Mouse (Mus musculus): ENCODE data around the gene Ccl3. TPM values are rescaled to one million over a fixed set of nuclear protein-coding genes. Genes with fewer than 3 reads are reported as not detected.

Ccl3 gene
- 0.51 and 0.93 TPM in 2 replicates for polyA plus RNA-seq (2016; fragmentation: Nextera tagmentation; extraction: Ambion mirVana)

GRCm38 (mm10) chr11:83649305-83649841 is at the start of gene Ccl3:
Ccl3 (minus strand) TSS chr11:83649355.
- no peaks in the 10 kb centered on the region for H3K4me1 ChIP-seq
- no peak within 1 kb of the TSS for H3K4me2 ChIP-seq (replicated peaks)
- no peak within 1 kb of the TSS for H3K27ac ChIP-seq
- H3K9ac ChIP-seq: no peak within 1 kb of the TSS
- 80% methylated on average over 8 of the region's 8 CpGs for WGBS
- no peak for ATAC-seq (ENCODE audit: insufficient number of reproducible peaks, insufficient read depth, low FRiP score, low TSS enrichment)
- no peaks in the 10 kb centered on the region for H3K36me3 ChIP-seq
- H3K4me3 ChIP-seq: no peak within 1 kb of the TSS
- no peaks in the 10 kb centered on the region for H3K27me3 ChIP-seq
- no peaks in the 10 kb centered on the region for H3K9me3 ChIP-seq

DNA sequence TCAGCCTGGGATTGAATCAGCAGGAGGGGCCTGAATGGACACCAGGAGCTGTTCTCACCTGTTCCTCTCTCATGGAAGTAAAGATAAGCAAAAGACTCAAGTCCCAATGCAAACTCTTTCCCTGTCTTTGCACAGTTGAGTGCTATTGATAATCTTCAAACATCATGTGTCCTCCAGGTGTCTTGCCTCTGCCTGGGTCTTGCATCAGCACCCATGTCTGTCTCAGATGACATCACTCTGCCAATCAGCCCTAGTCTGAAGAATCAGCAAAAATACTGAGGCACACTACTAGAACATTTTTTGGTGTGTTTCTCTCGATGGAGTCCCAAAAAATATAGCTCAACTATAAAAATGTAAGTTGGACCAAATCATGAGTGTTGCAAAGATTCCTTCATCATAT is 42.9 kb upstream of the Ccl3 start:
- no peak overlapping the region for H3K4me2 ChIP-seq (replicated peaks)
- no peak overlapping the region for H3K27ac ChIP-seq
- no peaks in the 10 kb centered on the region for H3K9me3 ChIP-seq
- no peaks in the 10 kb centered on the region for H3K27me3 ChIP-seq
- no peak overlapping the region for H3K9ac ChIP-seq
- no peaks in the 10 kb centered on the region for H3K36me3 ChIP-seq
- WGBS: 70% methylated on average over 1 of the region's 1 CpGs
- ATAC-seq (ENCODE audit: insufficient number of reproducible peaks, insufficient read depth, low FRiP score, low TSS enrichment): no peak
- no peak overlapping the region for H3K4me3 ChIP-seq
- H3K4me1 ChIP-seq: no peaks in the 10 kb centered on the region

DNA sequence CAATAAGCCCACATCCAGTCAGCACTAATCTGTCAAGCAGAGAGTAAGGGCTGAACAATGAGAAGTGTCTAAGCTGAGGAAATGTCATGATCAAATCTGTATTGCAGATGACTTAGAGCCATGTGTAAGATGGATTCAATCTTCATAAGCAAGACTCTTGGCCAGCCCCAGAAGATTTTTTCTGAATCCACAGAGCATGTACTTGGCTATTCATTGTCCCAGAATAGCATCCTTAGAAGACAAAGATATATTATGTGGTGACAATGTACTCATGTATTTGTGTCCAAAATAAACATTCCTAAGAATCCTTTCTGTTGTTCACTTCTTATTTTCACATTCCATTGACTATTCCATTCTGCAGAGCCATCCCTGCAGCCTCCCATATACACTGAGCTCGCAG is 40.8 kb upstream of the Ccl3 start:
- no peak overlapping the region for H3K4me3 ChIP-seq
- H3K36me3 ChIP-seq: no peaks in the 10 kb centered on the region
- no peak overlapping the region for H3K27ac ChIP-seq
- WGBS: 78% methylated on average over 1 of the region's 1 CpGs
- H3K9me3 ChIP-seq: no peaks in the 10 kb centered on the region
- H3K4me2 ChIP-seq (replicated peaks): no peak overlapping the region
- H3K4me1 ChIP-seq: no peaks in the 10 kb centered on the region
- ATAC-seq (ENCODE audit: insufficient number of reproducible peaks, insufficient read depth, low FRiP score, low TSS enrichment): no peak
- H3K9ac ChIP-seq: no peak overlapping the region
- no peaks in the 10 kb centered on the region for H3K27me3 ChIP-seq

GRCm38 (mm10) chr11:83675665-83676064 is 26.5 kb upstream of the Ccl3 start:
- no peak overlapping the region for H3K9ac ChIP-seq
- H3K27me3 ChIP-seq: no peaks in the 10 kb centered on the region
- no peak overlapping the region for H3K27ac ChIP-seq
- WGBS: 93% methylated on average over 1 of the region's 1 CpGs
- ATAC-seq (ENCODE audit: insufficient number of reproducible peaks, insufficient read depth, low FRiP score, low TSS enrichment): no peak
- no peak overlapping the region for H3K4me3 ChIP-seq
- H3K4me2 ChIP-seq (replicated peaks): no peak overlapping the region
- H3K4me1 ChIP-seq: no peaks in the 10 kb centered on the region
- H3K9me3 ChIP-seq: no peaks in the 10 kb centered on the region
- no peaks in the 10 kb centered on the region for H3K36me3 ChIP-seq

DNA sequence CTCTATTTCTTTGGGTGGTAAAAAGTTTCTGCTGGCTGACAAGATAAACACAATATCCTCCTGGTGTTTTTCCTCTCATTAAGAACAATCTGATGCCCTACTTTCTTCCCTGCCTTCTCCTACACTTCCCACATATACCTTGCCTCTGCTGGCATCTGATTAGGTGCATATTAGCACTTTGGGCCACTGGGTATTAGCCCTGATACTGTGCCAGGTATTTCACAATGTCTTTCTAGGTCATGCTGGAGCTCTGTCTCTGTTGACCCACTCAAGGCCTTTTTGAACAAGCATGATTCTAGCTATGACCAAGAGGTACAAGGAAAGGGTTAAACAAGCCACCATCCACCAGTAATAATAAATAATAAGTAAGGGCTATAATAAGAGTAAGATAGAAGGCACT is 22.6 kb upstream of the Ccl3 start:
- ATAC-seq (ENCODE audit: insufficient number of reproducible peaks, insufficient read depth, low FRiP score, low TSS enrichment): no peak
- no peaks in the 10 kb centered on the region for H3K36me3 ChIP-seq
- no peak overlapping the region for H3K9ac ChIP-seq
- H3K4me2 ChIP-seq (replicated peaks): no peak overlapping the region
- H3K27ac ChIP-seq: no peak overlapping the region
- H3K27me3 ChIP-seq: no peaks in the 10 kb centered on the region
- no peaks in the 10 kb centered on the region for H3K9me3 ChIP-seq
- H3K4me1 ChIP-seq: no peaks in the 10 kb centered on the region
- no peak overlapping the region for H3K4me3 ChIP-seq

- H3K9ac ChIP-seq: no peak overlapping the region
- no peaks in the 10 kb centered on the region for H3K9me3 ChIP-seq
- H3K4me3 ChIP-seq: no peak overlapping the region
- no peaks in the 10 kb centered on the region for H3K4me1 ChIP-seq
- WGBS: 85% methylated on average over 5 of the region's 5 CpGs
- H3K4me2 ChIP-seq (replicated peaks): no peak overlapping the region
- H3K36me3 ChIP-seq: no peaks in the 10 kb centered on the region
- ATAC-seq (ENCODE audit: insufficient number of reproducible peaks, insufficient read depth, low FRiP score, low TSS enrichment): no peak
- H3K27ac ChIP-seq: no peak overlapping the region
- H3K27me3 ChIP-seq: no peaks in the 10 kb centered on the region
Observed at GRCm38 (mm10) chr11:83663532-83663931, 14.4 kb upstream of the Ccl3 start.

DNA sequence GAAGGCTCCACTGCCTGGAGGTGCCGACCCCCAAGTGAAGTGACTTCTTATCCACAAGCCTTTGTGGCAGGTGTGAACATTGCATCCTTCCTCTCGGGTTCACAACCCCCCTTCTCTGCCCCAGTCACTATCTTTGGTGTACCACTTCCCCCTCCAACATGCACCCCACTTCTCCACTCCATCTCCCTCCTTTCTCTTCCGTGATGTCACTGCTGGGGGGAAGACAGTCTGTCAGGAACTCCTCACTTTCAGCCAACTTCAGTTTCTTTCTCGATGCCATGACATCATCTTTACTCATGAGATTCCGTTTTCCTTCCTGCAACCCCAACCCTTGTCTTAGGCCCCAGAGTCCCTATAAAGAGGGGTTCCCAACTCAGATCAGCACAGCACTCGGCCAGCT is 13.0 kb upstream of the Ccl3 start, which contains the start of gene Ccl4:
Gene Ccl4, plus strand, starts transcription at position 381 of the 400 bp plus-strand sequence.
- Histone ChIP-seq H3K4me1 (no peaks in the 10 kb centered on the region), H3K27ac (no peak within 1 kb of the TSS), H3K27me3 (no peaks in the 10 kb centered on the region), H3K4me2 (replicated peaks) (no peak within 1 kb of the TSS), H3K9me3 (no peaks in the 10 kb centered on the region), H3K9ac (no peak within 1 kb of the TSS), H3K36me3 (no peaks in the 10 kb centered on the region), H3K4me3 (no peak within 1 kb of the TSS)
- no peak for ATAC-seq (ENCODE audit: insufficient number of reproducible peaks, insufficient read depth, low FRiP score, low TSS enrichment)
- 77% methylated on average over 6 of the region's 6 CpGs for WGBS

GRCm38 (mm10) chr11:83658797-83659196 is 9.6 kb upstream of the Ccl3 start:
- 72% methylated on average over 6 of the region's 6 CpGs for WGBS
- Histone ChIP-seq H3K27ac (no peak overlapping the region), H3K4me3 (no peak overlapping the region), H3K4me1 (no peaks in the 10 kb centered on the region), H3K27me3 (no peaks in the 10 kb centered on the region), H3K9ac (no peak overlapping the region), H3K36me3 (no peaks in the 10 kb centered on the region), H3K9me3 (no peaks in the 10 kb centered on the region), H3K4me2 (replicated peaks) (no peak overlapping the region)
- no peak for ATAC-seq (ENCODE audit: insufficient number of reproducible peaks, insufficient read depth, low FRiP score, low TSS enrichment)

- Histone ChIP-seq H3K36me3 (no peaks in the 10 kb centered on the region), H3K27ac (no peak overlapping the region), H3K4me1 (no peaks in the 10 kb centered on the region), H3K9ac (no peak overlapping the region), H3K4me3 (no peak overlapping the region), H3K4me2 (replicated peaks) (no peak overlapping the region), H3K9me3 (no peaks in the 10 kb centered on the region), H3K27me3 (no peaks in the 10 kb centered on the region)
- 82% methylated on average over 3 of the region's 3 CpGs for WGBS
- ATAC-seq (ENCODE audit: insufficient number of reproducible peaks, insufficient read depth, low FRiP score, low TSS enrichment): no peak
Observed at GRCm38 (mm10) chr11:83657508-83657907, 8.4 kb upstream of the Ccl3 start.

DNA sequence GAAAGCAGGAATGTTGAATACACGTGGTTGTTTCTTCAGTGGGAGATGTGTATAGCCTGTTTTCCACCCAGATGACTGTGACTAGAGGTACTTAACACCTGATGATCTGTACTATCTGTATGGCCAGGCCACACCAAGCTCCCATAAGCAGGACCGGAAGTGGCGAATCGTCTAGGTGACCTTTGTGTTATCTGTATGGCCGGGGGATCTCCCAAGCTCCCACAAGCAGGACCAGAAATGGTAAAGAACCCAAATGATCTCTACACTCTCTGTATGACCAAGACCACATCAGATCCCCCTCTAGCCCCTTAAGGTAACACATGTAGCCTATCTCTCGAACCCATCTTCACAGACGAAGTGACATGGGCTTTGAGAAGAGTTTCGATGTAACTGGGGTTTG is 5.5 kb upstream of the Ccl3 start:
- no peaks in the 10 kb centered on the region for H3K27me3 ChIP-seq
- no peak for ATAC-seq (ENCODE audit: insufficient number of reproducible peaks, insufficient read depth, low FRiP score, low TSS enrichment)
- no peak overlapping the region for H3K4me3 ChIP-seq
- no peaks in the 10 kb centered on the region for H3K36me3 ChIP-seq
- H3K4me2 ChIP-seq (replicated peaks): no peak overlapping the region
- WGBS: 89% methylated on average over 8 of the region's 8 CpGs
- H3K27ac ChIP-seq: no peak overlapping the region
- no peak overlapping the region for H3K9ac ChIP-seq
- H3K4me1 ChIP-seq: no peaks in the 10 kb centered on the region
- H3K9me3 ChIP-seq: no peaks in the 10 kb centered on the region

DNA sequence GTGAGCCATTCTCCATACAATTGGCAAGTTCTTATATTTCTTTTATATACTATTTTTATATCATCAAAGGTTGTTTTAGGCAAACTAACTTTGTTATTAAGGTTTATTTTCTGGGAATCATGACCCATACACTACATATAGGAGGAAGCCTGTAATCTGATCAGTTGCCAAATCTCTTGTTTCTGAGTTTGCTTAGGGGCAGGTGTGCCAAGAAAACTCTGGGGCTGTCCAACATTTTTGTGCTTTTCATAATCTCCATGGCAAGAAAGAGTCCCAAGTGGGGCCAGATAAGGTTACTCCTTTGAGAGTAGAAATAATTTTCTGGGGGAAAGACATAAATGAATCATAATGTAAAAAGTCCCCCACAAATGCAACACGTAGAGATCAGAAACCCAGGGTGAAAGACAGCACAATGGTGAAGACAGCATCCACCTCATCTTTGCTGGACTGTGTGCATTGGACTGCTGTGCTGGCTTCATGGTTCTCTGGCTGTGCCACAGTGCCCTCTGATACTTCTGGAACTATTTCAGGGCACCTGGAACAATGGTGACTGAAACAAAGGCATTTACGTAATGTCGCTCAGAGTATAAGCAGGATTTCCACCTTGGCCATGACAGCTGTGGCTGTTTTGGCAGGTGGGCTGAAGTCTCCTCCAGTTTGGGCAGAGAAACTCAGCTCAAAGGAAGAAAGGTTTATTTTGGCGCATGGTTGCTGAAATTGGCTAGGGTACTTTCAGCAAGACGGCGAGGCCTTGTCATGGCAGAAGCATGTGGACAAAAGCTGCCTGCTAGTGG is 2.6 kb downstream of the Ccl3 start:
- no peaks in the 10 kb centered on the region for H3K36me3 ChIP-seq
- no peak overlapping the region for H3K9ac ChIP-seq
- ATAC-seq (ENCODE audit: insufficient number of reproducible peaks, insufficient read depth, low FRiP score, low TSS enrichment): no peak
- H3K9me3 ChIP-seq: no peaks in the 10 kb centered on the region
- no peak overlapping the region for H3K4me2 ChIP-seq (replicated peaks)
- no peaks in the 10 kb centered on the region for H3K27me3 ChIP-seq
- 91% methylated on average over 6 of the region's 6 CpGs for WGBS
- no peaks in the 10 kb centered on the region for H3K4me1 ChIP-seq
- H3K4me3 ChIP-seq: no peak overlapping the region
- no peak overlapping the region for H3K27ac ChIP-seq

DNA sequence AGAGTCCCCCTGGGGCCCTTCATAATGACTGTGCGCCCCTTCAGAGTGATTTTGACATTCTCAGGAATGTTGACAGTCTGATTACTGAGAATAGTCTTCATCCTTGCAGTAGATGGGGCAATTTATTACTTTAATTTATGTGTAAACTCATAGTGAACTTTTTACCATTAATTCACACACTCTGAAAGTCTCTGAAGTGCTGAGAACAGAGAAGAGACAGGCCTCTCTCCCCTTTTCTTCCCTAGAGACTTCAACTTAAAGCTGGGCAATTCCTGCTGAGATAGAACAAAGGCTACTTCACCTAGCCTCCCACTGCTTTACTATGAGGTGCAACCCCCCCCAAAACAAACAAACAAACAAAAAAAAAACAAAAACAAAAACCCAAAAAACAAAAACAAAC is 3.6 kb downstream of the Ccl3 start, which contains the start of gene Rpl9-ps1:
Gene Rpl9-ps1, minus strand, starts transcription at position 101 of the 400 bp plus-strand sequence.
- Histone ChIP-seq H3K4me1 (no peaks in the 10 kb centered on the region), H3K9ac (no peak within 1 kb of the TSS), H3K9me3 (no peaks in the 10 kb centered on the region), H3K4me2 (replicated peaks) (no peak within 1 kb of the TSS), H3K27me3 (no peaks in the 10 kb centered on the region), H3K4me3 (no peak within 1 kb of the TSS), H3K27ac (no peak within 1 kb of the TSS), H3K36me3 (no peaks in the 10 kb centered on the region)
- 77% methylated on average over 1 of the region's 1 CpGs for WGBS
- no peak for ATAC-seq (ENCODE audit: insufficient number of reproducible peaks, insufficient read depth, low FRiP score, low TSS enrichment)
